Mouse (Mus musculus) erythroblast, embryonic 14.5 days (primary cell): Measurements from ENCODE around the gene Nfatc3.

Experiments
- GATA1 ChIP-seq: IDR thresholded peaks from 2 replicates; pipeline ENCODE4 v1.6.1; 2012; ENCODE audit warnings: low read length, inconsistent platforms, mixed read lengths
- TAL1 ChIP-seq: IDR thresholded peaks from 3 replicates; pipeline ENCODE4 v1.6.1; 2012; ENCODE audit warnings: low read length, inconsistent platforms, mixed read lengths

DNA sequence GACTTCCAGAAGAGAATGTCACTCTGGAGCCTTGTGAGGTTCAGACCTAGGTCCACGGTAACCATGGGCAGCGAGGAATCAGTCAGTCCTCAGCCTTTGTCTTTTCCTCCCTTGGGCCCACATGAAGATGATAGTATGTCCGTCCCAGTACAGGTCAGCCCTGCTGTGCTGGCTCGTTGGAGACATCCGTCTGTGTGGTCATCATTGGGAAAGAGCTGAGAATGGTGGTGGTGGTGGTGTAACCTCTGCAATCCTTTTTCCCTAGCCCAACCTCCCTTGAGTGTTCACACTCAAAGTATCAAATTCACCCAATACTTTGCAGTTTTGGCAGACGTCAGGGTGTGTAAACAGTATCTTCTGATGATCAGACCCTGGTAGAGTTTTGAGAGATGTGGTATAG is 8.8 kb upstream of the Nfatc3 start:
- TF ChIP-seq GATA1 (no peak), TAL1 (no peak)
